Mouse (Mus musculus): ENCODE data around the gene Ikzf5.
A peak's percentile ranks its signal among the peaks of the same experiment; 100 is the strongest.
"Not testable (repeated sequence)": the region's sequence is repeated elsewhere in the genome, so short reads cannot be mapped to it uniquely, and the experiment has no call there.

Ikzf5 gene

DNA sequence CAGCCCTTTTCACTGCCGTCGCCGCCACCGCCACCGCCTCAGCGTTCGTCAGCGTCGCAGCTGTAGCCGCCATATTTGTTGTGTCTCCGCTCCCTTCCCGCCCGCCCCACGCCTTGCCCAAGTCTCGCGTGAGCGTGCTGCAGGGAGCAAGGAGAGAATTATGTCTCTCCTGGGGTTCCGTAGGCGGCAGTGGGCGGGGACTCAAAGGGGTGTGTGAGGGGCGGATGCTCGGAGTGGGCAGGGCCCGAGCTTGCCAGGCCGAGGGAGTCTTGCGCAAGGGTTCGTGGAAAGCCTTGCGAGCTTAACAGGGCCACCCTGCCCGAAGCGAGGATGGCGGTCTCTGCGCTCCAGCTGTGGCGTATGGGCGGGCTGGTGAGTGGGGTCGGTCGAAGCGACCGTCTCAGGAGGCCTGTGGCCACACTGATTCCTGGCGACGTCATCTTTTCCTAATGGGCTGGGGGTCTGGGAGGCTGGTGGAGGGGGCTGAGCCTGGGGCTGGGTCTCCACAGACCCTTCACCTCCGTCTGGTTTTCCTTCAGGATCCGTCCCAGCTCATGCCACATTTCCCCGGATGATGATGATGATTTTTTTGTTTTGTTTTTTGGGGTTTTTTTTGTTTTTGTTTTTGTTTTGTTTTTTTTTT is at the start of gene Ikzf5, which contains the start of gene Acadsb:
Gene Ikzf5 (minus strand): TSS at position 106 of the 643 bp plus-strand sequence.
Gene Acadsb (plus strand): TSS at position 186 of the 643 bp plus-strand sequence.
- peak; percentile 98 to 99 for DNase-seq (ENCODE audit: low spot score in 2 of 2)

DNA sequence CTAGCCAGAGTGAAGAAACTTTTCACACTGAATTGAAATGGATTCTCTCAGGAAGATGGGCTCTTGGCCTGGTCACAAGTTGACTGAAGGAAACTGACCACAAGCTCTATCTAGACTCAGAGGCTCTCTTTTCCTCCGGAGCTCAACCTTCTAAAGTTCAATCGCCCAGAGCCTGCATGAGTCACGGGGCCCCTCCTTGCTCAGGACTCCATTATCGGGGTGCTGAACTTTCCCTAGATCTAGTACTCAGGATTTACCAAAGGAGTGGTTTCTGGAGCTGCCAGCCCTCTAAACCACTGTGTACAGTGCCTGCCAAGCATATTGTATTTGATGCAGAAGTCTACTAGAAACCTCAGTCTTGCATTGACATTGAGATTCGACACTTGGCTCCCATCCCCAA is 46.4 kb upstream of the Ikzf5 start:
- DNase-seq (ENCODE audit: low spot score in 2 of 2), result no peak

DNA sequence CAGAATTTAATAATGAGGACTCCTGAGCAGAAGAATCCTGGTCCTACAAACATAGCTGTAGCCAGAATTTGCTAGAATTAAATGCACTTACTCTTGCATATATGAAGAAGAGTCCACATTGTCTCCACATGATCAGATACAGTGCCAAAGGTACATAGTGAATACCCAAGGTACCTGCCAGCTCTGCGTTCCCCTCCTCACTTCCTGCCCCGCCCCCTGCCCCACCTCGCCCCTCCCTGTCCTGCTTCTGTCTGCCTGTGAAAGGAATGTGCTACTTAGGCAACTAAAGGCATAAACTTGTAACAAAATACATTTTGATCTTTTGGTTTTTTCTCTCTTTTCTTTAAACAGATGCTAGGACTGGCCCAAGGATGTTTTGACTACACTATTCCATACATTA is 26.7 kb upstream of the Ikzf5 start:
- DNase-seq (ENCODE audit: low spot score in 2 of 2), result no peak

DNA sequence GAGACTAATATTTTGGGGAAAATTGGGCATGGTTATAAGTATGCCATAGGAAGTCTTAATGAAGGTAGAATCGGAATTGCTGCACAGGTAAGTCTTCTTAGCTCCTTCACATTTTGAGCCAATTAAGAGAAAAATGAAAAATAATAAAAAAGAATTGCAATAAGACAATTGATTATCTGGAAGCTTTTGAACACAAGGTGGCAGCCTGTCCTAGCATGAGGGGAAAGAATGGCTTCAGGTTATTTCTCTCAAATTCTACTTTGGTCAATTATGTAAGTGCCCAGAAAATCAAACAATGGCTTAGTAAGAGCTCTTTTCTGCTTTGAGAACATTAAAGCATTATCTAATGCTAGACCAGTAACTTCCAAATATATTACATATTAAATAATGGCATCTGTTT is 24.0 kb upstream of the Ikzf5 start:
- DNase-seq (ENCODE audit: low spot score in 2 of 2), result no peak

DNA sequence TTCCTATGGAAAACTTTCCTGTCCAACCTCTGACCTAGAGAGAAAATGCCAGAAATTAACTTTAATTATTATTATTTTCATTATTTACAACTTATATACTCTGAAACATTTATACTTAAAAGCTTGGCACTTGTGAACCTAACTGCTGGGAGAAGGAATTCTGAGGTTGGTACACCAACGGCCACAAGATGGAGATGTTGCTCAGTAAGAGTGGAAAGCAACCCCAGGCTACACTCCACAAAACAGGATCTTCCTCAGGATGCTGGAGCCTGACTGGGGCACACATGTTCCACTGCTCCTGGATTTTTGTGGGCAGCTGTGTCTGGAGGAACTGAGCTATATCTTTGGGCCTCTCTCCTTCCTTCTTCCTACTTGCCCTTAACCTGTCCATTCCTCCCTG is 21.9 kb upstream of the Ikzf5 start:
- peak in 1 of 2 experiments; percentile 7 for DNase-seq (ENCODE audit: low spot score in 2 of 2)

DNA sequence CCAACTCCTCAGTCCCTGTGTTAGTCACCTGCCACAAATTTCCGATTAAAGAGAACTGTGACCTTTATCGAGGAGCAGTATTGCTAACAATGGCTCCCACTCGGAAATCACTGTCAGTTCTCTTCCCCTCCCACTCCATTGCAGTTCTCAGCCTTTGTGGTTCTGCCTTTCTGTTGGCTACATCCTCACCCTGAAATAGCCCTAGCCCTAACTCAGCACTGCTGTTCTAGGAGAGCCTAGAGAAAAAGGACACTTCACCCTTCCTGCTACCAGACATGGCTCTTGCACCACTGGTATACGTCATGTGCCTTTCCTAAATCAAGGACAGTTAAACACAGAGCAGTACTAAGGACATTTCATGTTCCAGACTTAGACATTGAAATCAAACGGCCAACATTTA is 17.0 kb upstream of the Ikzf5 start:
- no peak for DNase-seq (ENCODE audit: low spot score in 2 of 2)

DNA sequence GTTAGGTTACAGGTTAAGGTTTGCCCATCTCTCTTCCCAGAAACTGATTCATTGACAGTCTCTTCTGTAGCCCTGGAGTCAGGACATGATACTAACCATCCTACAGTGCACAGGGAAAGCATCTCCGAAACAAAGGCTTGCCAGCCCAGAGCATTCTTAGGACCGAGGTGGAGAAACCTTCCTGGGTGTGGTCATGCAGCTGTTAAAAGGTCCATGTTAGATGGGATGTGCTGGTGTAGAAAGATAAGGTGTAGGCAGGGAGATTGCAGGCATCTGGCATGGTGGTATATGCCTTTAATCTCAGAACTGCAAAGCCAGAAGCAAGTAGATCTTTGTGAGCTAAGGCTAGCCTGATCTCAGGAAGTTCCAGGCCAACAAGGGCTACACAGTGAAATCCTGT is 14.6 kb upstream of the Ikzf5 start:
- DNase-seq (ENCODE audit: low spot score in 2 of 2), result no peak

DNA sequence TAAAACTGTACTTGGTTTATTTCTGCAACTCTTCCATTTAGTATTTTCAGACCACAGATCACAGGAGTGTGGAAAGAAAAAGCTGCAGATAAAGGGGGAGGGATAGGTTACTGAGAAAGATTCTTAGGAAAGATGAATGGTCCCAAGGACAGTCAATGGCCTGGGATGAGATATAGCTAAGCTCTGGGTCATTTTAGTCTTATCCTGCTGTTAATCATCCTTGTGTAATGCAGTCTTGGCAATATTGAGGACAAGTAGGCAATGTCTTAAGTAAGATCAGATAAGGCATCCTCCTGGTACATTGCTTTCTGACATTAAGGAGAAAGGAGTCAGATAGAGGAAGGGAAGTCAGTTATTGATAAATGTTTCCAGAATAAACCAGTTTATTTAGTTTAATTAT is 7.3 kb upstream of the Ikzf5 start:
- no peak for DNase-seq (ENCODE audit: low spot score in 2 of 2)

DNA sequence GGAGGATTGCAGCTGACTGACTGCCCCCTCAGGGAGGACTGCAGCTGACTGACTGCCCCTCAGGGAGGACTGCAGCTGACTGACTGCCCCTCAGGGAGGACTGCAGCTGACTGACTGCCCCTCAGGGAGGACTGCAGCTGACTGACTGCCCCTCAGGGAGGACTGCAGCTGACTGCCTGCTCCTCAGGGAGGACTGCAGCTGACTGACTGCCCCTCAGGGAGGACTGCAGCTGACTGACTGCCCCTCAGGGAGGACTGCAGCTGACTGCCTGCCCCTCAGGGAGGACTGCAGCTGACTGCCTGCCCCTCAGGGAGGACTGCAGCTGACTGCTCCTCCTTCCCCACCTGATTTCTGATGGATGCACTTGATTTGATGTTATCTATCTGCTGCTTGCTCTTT is 6.4 kb upstream of the Ikzf5 start:
- not testable (repeated sequence) for DNase-seq (ENCODE audit: low spot score in 2 of 2)

DNA sequence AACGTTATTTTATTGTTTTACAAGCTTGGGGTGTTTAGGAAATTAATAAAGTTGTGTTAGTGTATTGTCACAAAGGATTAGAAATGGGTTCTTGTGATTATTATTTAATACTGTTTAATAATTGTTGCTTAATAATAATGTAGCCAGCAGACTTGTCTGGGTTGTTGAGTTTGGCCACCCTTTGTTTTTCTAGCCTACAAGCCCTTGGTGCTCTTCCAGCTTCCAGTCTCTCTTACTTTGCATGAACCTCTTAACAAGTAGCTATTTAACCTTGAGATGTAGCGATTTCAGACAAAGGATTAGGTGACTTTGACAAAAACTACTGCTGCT is 1.6 kb upstream of the Ikzf5 start:
- no peak for DNase-seq (ENCODE audit: low spot score in 2 of 2)

DNA sequence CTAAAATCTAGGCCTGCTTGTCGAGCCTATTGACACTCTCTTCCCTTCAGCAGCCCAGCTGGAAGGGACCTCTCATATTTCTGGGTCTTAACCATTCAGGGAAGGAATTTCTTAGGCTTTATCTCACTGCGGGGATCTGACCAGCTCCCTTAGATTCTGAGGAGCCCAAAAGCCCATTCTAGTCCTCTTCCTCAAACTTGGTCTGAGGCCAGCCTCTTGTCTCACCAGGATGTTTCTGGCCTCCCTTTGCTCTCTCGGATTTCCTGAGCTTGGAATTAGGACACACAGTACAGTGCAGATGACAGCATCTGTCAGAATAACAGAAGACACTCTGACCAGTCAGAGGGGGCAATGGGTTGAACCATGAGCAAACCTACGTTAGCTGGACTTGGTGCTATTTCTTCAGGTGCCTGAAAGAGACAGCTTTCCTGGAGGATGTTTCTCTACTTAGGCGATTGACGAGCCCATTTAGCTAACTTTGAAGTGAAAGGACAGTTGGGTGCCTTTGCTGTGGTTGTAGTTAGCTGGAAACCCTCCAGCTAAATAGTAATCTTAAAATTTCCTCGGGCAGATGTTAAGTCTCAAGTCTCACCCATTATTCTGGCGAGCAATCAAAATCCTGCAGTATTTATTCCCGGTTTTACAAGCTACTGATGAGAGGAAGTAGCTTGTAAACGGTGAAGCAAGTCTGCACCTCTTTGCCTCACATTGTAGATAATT is 1.1 kb upstream of the Ikzf5 start:
- peak; percentile 36 for DNase-seq (ENCODE audit: low spot score in 2 of 2)

DNA sequence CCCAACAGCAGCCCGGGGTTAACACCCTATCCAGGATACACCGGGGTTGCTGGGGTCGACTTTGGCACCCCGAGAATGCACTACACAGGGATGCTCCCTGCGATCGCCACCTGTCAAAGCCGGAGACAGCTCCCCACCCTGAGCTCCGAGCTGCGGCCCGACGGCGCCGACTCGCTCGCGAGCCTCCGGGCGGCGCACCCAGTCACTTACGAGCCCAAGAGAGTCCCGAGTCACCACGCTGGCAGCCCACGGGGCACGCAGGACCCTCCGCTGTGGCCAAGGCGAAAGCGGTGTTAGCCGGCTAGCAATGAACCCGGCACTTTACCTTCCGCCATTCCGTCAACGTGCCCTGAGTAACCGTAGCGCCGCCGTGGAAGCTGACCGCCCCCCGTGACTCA is 334 bp downstream of the Ikzf5 start:
- DNase-seq (ENCODE audit: low spot score in 2 of 2), result no peak

DNA sequence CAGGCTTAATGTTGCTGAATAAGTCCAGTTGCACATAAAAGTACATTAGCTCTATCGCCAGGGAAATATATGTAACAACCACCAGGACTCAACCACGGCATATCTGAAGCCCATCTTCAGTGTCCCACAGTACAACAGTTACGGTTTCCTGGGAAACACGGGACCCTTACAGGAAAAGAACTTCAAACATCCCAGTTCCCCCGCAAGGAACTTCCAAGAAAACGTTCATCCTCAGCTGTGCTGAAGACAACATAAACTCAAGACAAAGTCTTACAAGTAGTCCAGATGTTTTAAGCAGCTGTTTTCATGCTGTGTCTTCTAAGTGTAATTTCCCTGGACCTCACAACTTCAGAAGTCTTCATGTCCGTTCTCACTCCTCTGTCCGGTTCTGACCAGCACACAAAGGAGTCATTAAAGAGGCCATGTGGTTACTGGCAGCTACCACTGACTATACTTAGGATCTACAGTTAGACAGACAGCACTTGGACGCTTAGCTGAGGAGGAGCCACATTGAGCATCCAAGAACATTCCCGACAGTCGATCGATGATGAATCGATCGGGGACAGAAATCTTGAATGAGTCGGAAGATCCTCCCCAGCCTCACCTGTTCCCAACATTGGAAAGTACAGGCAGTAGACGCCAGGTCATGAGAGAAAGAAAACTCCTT is 867 bp downstream of the Ikzf5 start:
- DNase-seq (ENCODE audit: low spot score in 2 of 2), result peak in 1 of 2 experiments; percentile 11

DNA sequence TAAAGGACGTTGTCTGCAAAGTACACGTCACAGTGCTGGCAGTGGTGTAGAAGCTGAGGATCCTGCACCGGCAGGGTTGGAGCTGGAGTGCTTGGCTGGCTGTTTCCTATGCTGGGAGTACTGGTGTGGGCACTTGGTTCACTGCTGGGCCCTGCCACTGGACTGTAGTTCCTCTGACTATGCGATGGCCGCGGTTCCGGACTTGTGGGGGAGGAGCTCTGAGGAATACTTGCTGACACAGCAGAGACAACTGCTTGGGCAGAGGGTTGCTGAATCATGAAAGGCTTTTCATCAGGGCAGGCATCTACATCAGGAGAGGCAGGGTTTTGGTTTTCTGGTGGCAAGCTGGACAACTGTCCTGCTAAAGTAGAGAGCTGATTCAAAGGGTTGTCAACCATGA is 18.6 kb downstream of the Ikzf5 start:
- not testable (repeated sequence) for DNase-seq (ENCODE audit: low spot score in 2 of 2)

DNA sequence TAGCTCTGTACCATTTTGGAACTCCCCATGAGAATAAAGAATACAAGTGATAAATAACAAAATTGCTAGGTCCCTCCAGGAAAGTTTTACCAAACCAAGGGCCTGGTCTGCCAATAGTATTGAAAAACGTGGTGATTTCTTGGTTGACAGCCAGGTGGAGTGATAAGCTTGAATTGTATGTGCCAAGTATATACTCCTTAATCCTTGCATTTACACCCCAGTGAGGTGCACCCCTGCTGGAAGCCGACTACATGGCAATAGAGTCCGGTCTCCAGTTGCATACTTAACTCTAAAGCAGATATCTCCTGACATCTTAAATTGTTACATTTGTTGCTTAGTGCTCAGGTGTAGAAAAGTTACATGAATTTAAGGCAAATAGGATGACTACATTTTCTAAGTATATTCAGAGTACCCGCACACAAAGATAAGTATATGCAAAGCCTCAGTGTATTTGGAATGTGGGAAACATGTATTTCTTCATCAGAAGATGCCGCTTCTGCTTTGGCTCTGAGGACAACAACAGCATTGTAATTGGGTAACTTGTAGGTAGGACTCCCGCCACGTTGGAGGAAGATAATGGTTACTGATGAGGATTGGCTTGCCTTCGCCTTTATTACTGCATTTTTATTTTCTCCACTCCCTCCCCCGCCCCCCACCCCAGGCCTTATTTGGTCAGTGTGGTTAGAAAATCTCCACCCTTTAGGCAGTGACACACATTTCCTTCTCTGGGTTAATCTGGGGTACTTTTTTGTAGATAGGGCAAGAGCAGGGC is 38.3 kb downstream of the Ikzf5 start:
- DNase-seq (ENCODE audit: low spot score in 2 of 2), result no peak

DNA sequence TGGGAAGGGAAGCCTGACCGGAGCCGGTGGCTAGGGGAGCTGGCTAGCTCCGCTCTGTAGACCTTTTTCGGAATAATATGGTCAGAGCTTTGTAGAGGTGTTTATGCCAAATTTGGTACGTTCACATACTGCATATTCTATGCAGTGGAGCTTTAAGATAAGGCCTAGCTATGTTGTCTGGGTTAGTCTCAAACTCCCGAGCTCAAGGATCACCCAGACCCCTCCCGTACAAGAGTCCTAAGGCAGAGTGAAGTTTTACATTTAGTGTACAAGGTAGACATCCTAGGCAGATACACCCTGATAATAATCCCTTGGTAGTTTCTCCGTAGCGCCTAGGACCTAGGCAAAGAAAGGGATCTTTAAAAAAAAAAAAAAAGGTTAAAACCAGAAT is 38.9 kb downstream of the Ikzf5 start:
- no peak for DNase-seq (ENCODE audit: low spot score in 2 of 2)

DNA sequence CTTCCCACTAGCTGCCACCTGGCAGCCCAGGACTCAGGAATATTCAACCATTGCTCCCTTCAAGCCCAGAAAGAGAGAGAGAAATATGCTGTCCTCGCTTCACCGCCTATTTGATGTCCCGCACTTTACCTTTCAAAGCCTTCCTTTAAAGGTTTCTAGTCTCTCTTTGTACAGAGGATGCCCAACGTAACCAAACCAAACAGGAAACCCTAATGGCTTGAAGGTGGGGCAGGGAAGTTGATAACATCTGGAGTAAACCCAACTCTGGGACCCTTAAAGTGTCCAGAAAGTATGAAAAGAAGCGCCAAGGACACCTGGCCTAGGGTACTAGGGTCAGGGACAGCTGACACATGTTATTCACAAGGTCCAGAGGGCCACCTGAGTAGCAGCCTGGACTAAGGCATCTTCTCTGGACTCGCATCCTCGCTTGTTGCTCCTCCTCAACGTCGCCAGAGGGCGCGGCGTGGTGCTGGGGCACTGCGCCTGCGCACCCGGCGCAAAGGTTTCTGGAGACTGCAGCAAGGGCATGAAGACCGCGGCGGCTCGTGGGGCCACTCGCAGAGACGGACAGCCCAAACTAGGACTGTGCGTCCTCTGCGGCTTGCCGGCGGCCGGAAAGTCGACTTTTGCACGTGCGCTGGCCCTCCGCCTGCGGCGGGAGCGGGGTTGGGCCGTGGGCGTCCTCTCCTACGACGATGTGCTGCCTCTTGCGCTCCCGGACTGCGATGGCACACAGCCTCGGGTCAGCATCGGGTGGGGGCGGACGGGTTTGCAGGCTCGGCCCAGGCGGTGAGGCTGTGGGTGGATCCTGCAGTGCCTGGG is 39.5 kb downstream of the Ikzf5 start, which contains the start of gene Pstk:
Gene Pstk (plus strand): TSS at position 494 of the 822 bp plus-strand sequence.
- peak; percentile 91 to 92 for DNase-seq (ENCODE audit: low spot score in 2 of 2)

DNA sequence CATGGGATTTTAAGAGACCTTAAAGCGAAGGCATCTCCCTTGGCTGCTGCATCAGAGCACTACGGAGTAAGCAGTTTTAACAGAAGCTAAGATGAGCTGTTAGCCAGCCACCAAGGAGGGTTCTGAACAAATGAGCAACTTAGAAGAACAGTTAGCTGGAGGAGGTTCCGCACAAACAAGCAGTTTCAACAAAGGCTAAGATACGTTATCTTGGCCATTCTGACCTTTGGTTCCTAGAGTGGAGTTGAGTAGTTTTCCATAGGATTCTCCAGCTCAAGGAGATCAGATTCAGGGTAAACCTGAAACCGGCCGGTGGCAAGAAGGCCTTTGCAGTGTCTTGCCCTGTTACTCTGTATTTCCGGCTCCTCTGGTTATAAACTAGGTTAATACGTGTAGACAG is 46.2 kb downstream of the Ikzf5 start:
- no peak for DNase-seq (ENCODE audit: low spot score in 2 of 2)

DNA sequence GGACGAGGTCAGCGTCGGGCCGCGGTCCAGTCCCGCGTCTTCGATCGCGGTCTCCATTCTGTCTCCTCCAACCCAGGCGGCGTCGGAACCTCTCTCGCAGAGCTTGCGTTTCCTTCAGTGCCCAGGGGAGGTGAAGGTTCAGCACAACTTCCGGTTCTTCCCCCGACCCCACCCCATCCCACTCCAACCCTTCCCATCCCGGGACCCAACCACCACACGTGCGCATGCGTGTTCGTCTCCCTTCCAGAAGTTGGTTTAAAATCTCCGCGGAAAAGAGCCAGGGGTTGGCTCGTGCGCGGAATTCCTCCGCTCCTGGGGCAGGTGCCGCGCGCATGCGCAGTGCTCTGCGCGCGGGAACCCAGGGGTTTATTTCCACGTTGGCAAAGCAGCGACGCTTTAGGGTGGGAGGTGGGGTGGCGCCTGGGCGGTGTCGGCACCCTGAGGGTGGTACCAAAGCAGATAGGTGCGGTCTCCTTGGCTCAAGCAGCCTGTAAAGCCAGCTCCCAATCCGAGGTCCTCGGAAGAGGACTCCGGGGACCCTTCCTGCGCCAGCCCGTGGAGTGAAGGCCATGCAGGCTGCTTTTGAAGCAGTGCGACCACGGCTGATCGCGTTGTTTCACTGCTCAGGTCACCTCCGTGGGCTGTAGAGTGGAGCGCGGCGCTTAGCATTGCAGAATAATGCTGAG is 47.6 kb downstream of the Ikzf5 start, which contains the start of gene 2310057M21Rik:
Gene 2310057M21Rik (minus strand): TSS at position 145 of the 686 bp plus-strand sequence.
- peak; percentile 95 for DNase-seq (ENCODE audit: low spot score in 2 of 2)

DNA sequence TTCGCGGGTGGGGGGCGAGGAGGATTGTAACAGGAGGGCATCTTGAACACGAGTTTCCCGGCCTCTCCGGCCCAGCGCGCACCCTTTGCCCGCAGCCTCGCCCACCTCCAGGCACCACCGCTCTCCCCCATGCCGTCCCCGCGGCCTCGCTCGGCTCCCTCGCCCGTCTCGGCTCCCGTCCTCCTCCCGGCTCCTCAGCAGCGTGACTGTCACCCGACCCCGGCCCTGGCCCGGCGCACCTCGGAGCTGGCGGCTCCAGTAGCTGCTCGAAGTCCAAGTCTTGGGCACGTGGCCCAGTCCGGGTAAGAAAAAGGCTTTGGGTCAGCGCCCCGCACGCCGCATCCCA is 48.1 kb downstream of the Ikzf5 start:
- DNase-seq (ENCODE audit: low spot score in 2 of 2), result no peak

DNA sequence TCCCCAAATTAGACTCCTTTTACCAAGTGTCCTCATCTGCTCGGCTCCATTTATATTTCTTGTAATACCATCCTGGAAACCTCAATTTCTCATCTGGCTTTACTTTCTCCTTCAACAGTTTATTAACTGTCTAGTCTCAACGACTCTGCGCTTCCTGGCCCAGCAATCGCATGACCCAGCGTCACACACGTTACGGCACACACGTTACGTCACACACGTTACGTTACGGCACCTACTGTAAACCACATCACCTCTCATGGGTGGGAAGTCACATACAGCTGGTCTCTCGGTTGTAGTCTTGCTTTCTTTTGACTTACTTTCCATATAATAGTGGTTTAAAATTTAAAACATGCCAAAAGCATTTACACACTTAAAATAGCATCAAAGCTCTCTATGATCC is 54.2 kb downstream of the Ikzf5 start:
- no peak for DNase-seq (ENCODE audit: low spot score in 2 of 2)

All from heart, adult 9 months (tissue).